Mouse (Mus musculus) kidney, adult 9 months (tissue): Measurements from ENCODE around the gene Fam234a.

Source experiments
- DNase-seq: peaks from one replicate; pipeline ENCODE4 v3.0.0; 2022

The Fam234a gene

GRCm38 (mm10) chr17:26162736-26163135, 81.3 kb downstream of the Fam234a start:
- no peak for DNase-seq
